Mouse (Mus musculus): ENCODE results near the gene Abcd1.

The Abcd1 gene

GRCm38 (mm10) chrX:73716109-73716661 is at the start of gene Abcd1, which contains the start of gene Bcap31:
Gene Abcd1, plus strand, starts transcription at chrX:73716597.
Gene Bcap31, minus strand, starts transcription at chrX:73716175.
- DNase-seq (ENCODE audit: low read depth, low spot score): peak; percentile 72

GRCm38 (mm10) chrX:73672031-73672431 is 44.4 kb upstream of the Abcd1 start:
- peak; percentile 61 for DNase-seq (ENCODE audit: low read depth, low spot score)

GRCm38 (mm10) chrX:73672879-73673618 is 43.3 kb upstream of the Abcd1 start, which contains the start of gene Slc6a8:
Gene Slc6a8, plus strand, starts transcription at chrX:73673150.
- DNase-seq (ENCODE audit: low read depth, low spot score): no peak

- DNase-seq (ENCODE audit: low read depth, low spot score): no peak
Observed at GRCm38 (mm10) chrX:73673619-73673967, 42.8 kb upstream of the Abcd1 start.

- no peak for DNase-seq (ENCODE audit: low read depth, low spot score)
Observed at GRCm38 (mm10) chrX:73673968-73674661, 42.3 kb upstream of the Abcd1 start.

- DNase-seq (ENCODE audit: low read depth, low spot score): no peak
Observed at GRCm38 (mm10) chrX:73675231-73675630, 41.2 kb upstream of the Abcd1 start.

GRCm38 (mm10) chrX:73676668-73677067 is 39.7 kb upstream of the Abcd1 start:
- no peak for DNase-seq (ENCODE audit: low read depth, low spot score)

- no peak for DNase-seq (ENCODE audit: low read depth, low spot score)
Observed at GRCm38 (mm10) chrX:73684156-73684555, 32.2 kb upstream of the Abcd1 start.

GRCm38 (mm10) chrX:73684978-73685377 is 31.4 kb upstream of the Abcd1 start:
- no peak for DNase-seq (ENCODE audit: low read depth, low spot score)

GRCm38 (mm10) chrX:73685629-73686028 is 30.8 kb upstream of the Abcd1 start:
- DNase-seq (ENCODE audit: low read depth, low spot score): no peak

- no peak for DNase-seq (ENCODE audit: low read depth, low spot score)
Observed at GRCm38 (mm10) chrX:73690917-73691629, 25.3 kb upstream of the Abcd1 start.

- DNase-seq (ENCODE audit: low read depth, low spot score): no peak
Observed at GRCm38 (mm10) chrX:73700472-73700871, 15.9 kb upstream of the Abcd1 start.

GRCm38 (mm10) chrX:73715476-73716108 is 805 bp upstream of the Abcd1 start:
- no peak for DNase-seq (ENCODE audit: low read depth, low spot score)

GRCm38 (mm10) chrX:73716709-73717545 is 530 bp downstream of the Abcd1 start:
- DNase-seq (ENCODE audit: low read depth, low spot score): peak; percentile 4

GRCm38 (mm10) chrX:73717667-73718066 is 1.3 kb downstream of the Abcd1 start:
- DNase-seq (ENCODE audit: low read depth, low spot score): no peak

GRCm38 (mm10) chrX:73718271-73718670 is 1.9 kb downstream of the Abcd1 start:
- DNase-seq (ENCODE audit: low read depth, low spot score): no peak

- DNase-seq (ENCODE audit: low read depth, low spot score): no peak
Observed at GRCm38 (mm10) chrX:73718686-73719362, 2.4 kb downstream of the Abcd1 start.

GRCm38 (mm10) chrX:73730908-73731307 is 14.5 kb downstream of the Abcd1 start:
- no peak for DNase-seq (ENCODE audit: low read depth, low spot score)

GRCm38 (mm10) chrX:73738155-73738554 is 21.8 kb downstream of the Abcd1 start:
- DNase-seq (ENCODE audit: low read depth, low spot score): no peak

GRCm38 (mm10) chrX:73739151-73739550 is 22.8 kb downstream of the Abcd1 start:
- no peak for DNase-seq (ENCODE audit: low read depth, low spot score)
